Mouse (Mus musculus): Measurements from ENCODE around the gene Pak7. TPM values are rescaled to one million over a fixed set of nuclear protein-coding genes. Genes with fewer than 3 reads are reported as not detected.

Pak7 gene
- polyA plus RNA-seq, 1 experiment from 2014 or later, result 41.8 TPM

DNA sequence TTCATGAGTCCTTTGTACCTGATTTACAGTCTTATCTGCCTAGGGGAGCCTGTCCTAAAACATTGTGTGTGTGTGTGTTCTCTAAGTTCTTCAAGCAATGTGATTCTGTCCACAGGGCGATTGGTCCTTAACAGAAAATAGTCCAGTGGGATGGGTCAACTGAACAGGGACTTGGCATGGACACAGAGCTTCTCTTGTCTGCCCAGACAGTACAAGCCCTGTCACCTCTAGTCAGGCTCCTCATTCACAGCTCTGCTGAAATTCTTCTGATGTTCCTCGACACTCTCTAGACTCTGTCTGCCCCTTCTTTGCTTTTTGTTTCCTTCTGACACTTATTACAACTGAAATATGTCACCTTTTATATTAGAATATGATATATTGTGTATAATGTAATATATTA lies 247.0 kb downstream of the Pak7 start:
- H3K4me3 ChIP-seq (replicated peaks; ENCODE audit: low read depth, low read length), result no peak overlapping the region
- no peaks in the 10 kb centered on the region for H3K27me3 ChIP-seq (ENCODE audit: control insufficient read depth, insufficient read depth, low read length)
- no peak overlapping the region for H3K27ac ChIP-seq (replicated peaks; ENCODE audit: low read depth, low read length)
- H3K9ac ChIP-seq (replicated peaks; ENCODE audit: low read length), result no peak overlapping the region
- WGBS, result 77% methylated on average over 2 of the region's 2 CpGs
- H3K36me3 ChIP-seq (ENCODE audit: control insufficient read depth, insufficient read depth, low read length), result no peaks in the 10 kb centered on the region
- DNase-seq (no peak), ATAC-seq (ENCODE audit: low FRiP score, low TSS enrichment) (no peak)
- H3K9me3 ChIP-seq (ENCODE audit: control insufficient read depth, low read length), result no peaks in the 10 kb centered on the region
- no peak overlapping the region for H3K4me2 ChIP-seq (ENCODE audit: low read length)
- H3K4me1 ChIP-seq (ENCODE audit: control insufficient read depth, insufficient read depth, low read length), result no peaks in the 10 kb centered on the region

DNA sequence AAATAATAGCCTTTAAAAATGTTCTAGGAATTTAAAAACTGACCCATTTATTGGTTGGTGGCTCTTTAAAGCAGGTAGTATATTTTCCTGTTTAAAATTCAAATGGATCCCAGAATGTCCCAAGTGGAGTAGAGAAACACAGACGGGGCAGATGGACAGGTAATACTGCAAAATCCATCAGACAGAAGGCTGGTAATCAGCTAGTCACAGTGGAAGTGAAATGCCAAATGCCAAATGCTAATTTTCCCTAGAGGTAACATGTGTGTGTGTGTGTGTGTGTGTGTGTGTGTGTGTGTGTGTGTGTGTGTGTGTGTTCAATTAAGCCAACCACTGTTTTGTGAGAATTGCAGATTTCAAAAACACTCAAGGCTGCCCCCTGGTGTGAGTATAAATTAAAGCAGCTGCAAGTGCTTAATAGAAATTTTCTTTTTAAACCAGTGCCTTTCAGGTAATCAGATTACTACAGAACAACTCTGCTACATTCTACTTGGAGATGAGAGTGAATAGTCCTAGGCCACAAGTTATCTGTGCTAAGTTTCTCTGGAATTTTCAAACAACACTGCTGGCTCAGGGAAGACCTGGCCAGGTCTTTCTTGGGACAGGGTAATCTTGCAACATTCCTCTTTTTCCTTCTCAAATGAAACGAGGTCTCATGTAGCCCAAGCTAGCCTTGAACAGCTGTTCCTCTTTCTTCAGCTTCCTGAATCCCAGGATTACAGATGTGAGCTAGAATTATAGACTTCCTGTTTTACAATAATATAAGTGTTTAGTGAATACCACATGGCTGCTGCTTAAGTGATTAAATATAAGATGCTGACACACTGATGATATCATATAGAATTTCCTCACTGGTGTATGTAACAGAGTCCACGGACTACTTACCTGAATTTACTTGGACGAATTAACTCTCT lies 248.4 kb downstream of the Pak7 start:
- Histone ChIP-seq H3K27ac (replicated peaks; ENCODE audit: low read depth, low read length) (no peak overlapping the region), H3K4me1 (ENCODE audit: control insufficient read depth, insufficient read depth, low read length) (no peaks in the 10 kb centered on the region), H3K27me3 (ENCODE audit: control insufficient read depth, insufficient read depth, low read length) (no peaks in the 10 kb centered on the region), H3K4me3 (replicated peaks; ENCODE audit: low read depth, low read length) (no peak overlapping the region), H3K9me3 (ENCODE audit: control insufficient read depth, low read length) (no peaks in the 10 kb centered on the region), H3K36me3 (ENCODE audit: control insufficient read depth, insufficient read depth, low read length) (no peaks in the 10 kb centered on the region), H3K9ac (replicated peaks; ENCODE audit: low read length) (no peak overlapping the region), H3K4me2 (ENCODE audit: low read length) (no peak overlapping the region)
- DNase-seq (peak; percentile 83), ATAC-seq (ENCODE audit: low FRiP score, low TSS enrichment) (peak; percentile 37; the same call in 1 of the 2 replicates)
- WGBS, result 58% methylated on average over 4 of the region's 4 CpGs

DNA sequence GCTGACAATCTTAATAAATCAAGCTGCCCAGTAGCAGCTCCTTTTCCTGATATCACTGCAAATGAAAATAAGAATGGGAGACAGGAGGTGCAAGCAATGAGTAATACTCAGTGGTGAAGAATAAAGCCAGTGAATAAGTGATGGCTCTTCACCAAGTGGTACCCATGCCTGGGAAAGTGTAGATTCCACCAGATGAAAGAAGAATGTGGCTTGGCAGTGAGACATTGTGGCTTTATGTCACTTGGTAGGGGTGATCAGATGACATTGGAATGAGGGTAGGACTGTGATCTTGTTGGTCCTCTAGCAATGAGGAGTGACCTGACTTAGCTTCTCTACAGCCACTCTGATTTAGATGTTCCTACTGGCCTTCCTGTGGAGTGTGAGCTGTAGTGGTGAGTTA lies 249.3 kb downstream of the Pak7 start:
- H3K27me3 ChIP-seq (ENCODE audit: control insufficient read depth, insufficient read depth, low read length), result no peaks in the 10 kb centered on the region
- H3K4me3 ChIP-seq (replicated peaks; ENCODE audit: low read depth, low read length), result no peak overlapping the region
- ATAC-seq (ENCODE audit: low FRiP score, low TSS enrichment) (0 out of 2 replicates have a peak, but pooled peaks have one; percentile 34), DNase-seq (no peak)
- H3K27ac ChIP-seq (replicated peaks; ENCODE audit: low read depth, low read length), result no peak overlapping the region
- no peaks in the 10 kb centered on the region for H3K9me3 ChIP-seq (ENCODE audit: control insufficient read depth, low read length)
- H3K4me2 ChIP-seq (ENCODE audit: low read length), result no peak overlapping the region
- H3K9ac ChIP-seq (replicated peaks; ENCODE audit: low read length), result no peak overlapping the region
- no peaks in the 10 kb centered on the region for H3K36me3 ChIP-seq (ENCODE audit: control insufficient read depth, insufficient read depth, low read length)
- H3K4me1 ChIP-seq (ENCODE audit: control insufficient read depth, insufficient read depth, low read length), result no peaks in the 10 kb centered on the region

DNA sequence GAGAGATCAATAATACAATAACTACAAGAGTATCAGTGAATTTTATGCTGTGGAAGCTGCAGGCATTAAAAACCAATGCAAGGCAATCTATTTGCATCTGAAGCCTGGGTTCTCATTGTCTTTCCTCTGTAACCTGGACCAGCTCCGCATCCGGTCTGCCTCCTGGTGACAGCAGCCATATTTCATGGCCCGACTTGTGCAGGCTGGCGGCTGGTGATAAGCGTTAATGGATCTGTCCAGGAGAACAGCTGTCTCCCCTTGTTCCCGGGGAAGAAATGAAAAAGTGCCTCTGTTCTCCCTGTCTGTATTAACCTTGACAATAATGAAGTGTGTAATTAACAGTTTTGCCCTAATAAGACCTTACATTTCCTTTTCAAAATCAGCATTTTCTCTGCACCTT lies 265.9 kb downstream of the Pak7 start:
- Histone ChIP-seq H3K4me2 (ENCODE audit: low read length) (0 out of 2 replicates have a peak overlapping the region, but pooled peaks have one; percentile 5), H3K9ac (replicated peaks; ENCODE audit: low read length) (no peak overlapping the region; the same call in 1 of the 2 replicates), H3K27me3 (ENCODE audit: control insufficient read depth, insufficient read depth, low read length) (no peaks in the 10 kb centered on the region), H3K36me3 (ENCODE audit: control insufficient read depth, insufficient read depth, low read length) (no peaks in the 10 kb centered on the region), H3K4me1 (ENCODE audit: control insufficient read depth, insufficient read depth, low read length) (0 out of 2 replicates have a peak, but pooled peaks cover 5% of the 10 kb centered on the region), H3K9me3 (ENCODE audit: control insufficient read depth, low read length) (no peaks in the 10 kb centered on the region), H3K4me3 (replicated peaks; ENCODE audit: low read depth, low read length) (no peak overlapping the region), H3K27ac (replicated peaks; ENCODE audit: low read depth, low read length) (peak overlapping the region; percentile 66)
- ATAC-seq (ENCODE audit: low FRiP score, low TSS enrichment) (peak; percentile 76), DNase-seq (peak; percentile 70)
- 49% methylated on average over 6 of the region's 6 CpGs for WGBS

DNA sequence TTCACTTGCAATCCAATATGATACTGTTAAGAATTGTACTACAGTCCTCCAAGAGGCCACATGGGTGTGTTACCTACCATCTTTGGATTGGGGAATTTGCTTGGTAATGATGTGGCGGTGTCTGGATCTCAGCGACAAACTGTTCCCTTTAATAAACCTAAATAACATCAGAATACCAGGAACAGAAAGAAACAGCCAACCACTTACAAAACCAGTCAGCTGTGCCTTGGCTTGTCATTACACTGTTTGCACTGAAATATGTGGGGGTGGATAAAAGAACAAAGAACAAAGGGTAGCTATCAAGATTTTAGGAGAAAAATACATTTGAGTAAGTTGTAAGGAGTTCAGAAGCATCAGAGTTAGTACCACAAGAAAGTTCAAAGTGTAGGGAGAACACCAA lies 269.8 kb downstream of the Pak7 start:
- Histone ChIP-seq H3K4me1 (ENCODE audit: control insufficient read depth, insufficient read depth, low read length) (0 out of 2 replicates have a peak, but pooled peaks cover 5% of the 10 kb centered on the region), H3K4me3 (replicated peaks; ENCODE audit: low read depth, low read length) (no peak overlapping the region), H3K27ac (replicated peaks; ENCODE audit: low read depth, low read length) (no peak overlapping the region), H3K9me3 (ENCODE audit: control insufficient read depth, low read length) (no peaks in the 10 kb centered on the region), H3K27me3 (ENCODE audit: control insufficient read depth, insufficient read depth, low read length) (no peaks in the 10 kb centered on the region), H3K9ac (replicated peaks; ENCODE audit: low read length) (no peak overlapping the region), H3K4me2 (ENCODE audit: low read length) (no peak overlapping the region), H3K36me3 (ENCODE audit: control insufficient read depth, insufficient read depth, low read length) (peaks cover 5% of the 10 kb centered on the region; the same call in 1 of the 2 replicates)
- DNase-seq (no peak), ATAC-seq (ENCODE audit: low FRiP score, low TSS enrichment) (no peak)
- WGBS, result 95% methylated on average over 2 of the region's 2 CpGs

DNA sequence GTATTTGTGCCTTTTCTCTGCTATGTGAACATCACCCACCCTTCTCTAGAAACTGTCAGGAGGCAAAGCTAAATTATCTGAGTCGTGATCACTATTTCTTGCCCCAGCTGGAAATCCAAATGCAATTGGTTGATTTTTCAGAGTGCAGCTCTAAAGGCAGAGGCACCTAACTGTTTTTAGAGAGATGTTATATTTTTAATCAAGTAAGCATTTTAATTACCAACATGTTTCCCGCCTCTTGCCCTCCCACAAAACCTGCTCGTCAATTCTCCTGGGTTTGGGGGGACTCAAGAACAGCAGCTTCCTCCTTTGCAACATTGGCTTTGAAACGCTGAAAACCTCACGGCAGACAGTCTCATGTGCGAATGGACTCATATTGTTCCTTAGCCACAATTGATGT lies 274.4 kb downstream of the Pak7 start:
- Histone ChIP-seq H3K36me3 (ENCODE audit: control insufficient read depth, insufficient read depth, low read length) (peaks cover 5% of the 10 kb centered on the region; the same call in 1 of the 2 replicates), H3K4me2 (ENCODE audit: low read length) (no peak overlapping the region), H3K27ac (replicated peaks; ENCODE audit: low read depth, low read length) (no peak overlapping the region), H3K4me3 (replicated peaks; ENCODE audit: low read depth, low read length) (no peak overlapping the region), H3K9me3 (ENCODE audit: control insufficient read depth, low read length) (no peaks in the 10 kb centered on the region), H3K4me1 (ENCODE audit: control insufficient read depth, insufficient read depth, low read length) (peaks cover 15% of the 10 kb centered on the region), H3K9ac (replicated peaks; ENCODE audit: low read length) (no peak overlapping the region), H3K27me3 (ENCODE audit: control insufficient read depth, insufficient read depth, low read length) (no peaks in the 10 kb centered on the region)
- no peak for DNase-seq
- ATAC-seq (ENCODE audit: low FRiP score, low TSS enrichment), result no peak
- WGBS, result 82% methylated on average over 6 of the region's 6 CpGs

DNA sequence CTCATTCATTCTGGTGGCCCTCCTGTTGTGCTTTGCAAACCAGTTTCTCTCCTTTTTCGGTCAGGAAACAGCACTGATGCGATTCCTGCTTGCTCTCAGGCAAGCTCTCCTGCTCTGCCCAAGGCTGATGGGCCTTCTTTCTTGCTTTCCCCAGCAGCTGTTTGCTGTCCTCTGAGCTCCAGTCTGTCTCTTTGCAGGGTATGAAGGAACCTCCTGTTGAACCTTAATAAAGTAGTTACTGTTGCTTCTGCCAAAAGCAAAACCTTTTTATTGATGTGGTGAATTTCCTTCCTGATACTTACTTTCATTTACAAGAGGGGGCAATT lies 278.8 kb downstream of the Pak7 start:
- Histone ChIP-seq H3K9me3 (ENCODE audit: control insufficient read depth, low read length) (no peaks in the 10 kb centered on the region), H3K4me1 (ENCODE audit: control insufficient read depth, insufficient read depth, low read length) (peaks cover 30% of the 10 kb centered on the region), H3K27me3 (ENCODE audit: control insufficient read depth, insufficient read depth, low read length) (no peaks in the 10 kb centered on the region), H3K9ac (replicated peaks; ENCODE audit: low read length) (peak overlapping the region; percentile 36; the same call in 1 of the 2 replicates), H3K4me3 (replicated peaks; ENCODE audit: low read depth, low read length) (no peak overlapping the region), H3K4me2 (ENCODE audit: low read length) (peak overlapping the region; percentile 29; the same call in 1 of the 2 replicates), H3K36me3 (ENCODE audit: control insufficient read depth, insufficient read depth, low read length) (no peaks in the 10 kb centered on the region), H3K27ac (replicated peaks; ENCODE audit: low read depth, low read length) (peak overlapping the region; percentile 94)
- no peak for DNase-seq
- ATAC-seq (ENCODE audit: low FRiP score, low TSS enrichment), result no peak
- WGBS, result 2% methylated on average over 2 of the region's 2 CpGs

DNA sequence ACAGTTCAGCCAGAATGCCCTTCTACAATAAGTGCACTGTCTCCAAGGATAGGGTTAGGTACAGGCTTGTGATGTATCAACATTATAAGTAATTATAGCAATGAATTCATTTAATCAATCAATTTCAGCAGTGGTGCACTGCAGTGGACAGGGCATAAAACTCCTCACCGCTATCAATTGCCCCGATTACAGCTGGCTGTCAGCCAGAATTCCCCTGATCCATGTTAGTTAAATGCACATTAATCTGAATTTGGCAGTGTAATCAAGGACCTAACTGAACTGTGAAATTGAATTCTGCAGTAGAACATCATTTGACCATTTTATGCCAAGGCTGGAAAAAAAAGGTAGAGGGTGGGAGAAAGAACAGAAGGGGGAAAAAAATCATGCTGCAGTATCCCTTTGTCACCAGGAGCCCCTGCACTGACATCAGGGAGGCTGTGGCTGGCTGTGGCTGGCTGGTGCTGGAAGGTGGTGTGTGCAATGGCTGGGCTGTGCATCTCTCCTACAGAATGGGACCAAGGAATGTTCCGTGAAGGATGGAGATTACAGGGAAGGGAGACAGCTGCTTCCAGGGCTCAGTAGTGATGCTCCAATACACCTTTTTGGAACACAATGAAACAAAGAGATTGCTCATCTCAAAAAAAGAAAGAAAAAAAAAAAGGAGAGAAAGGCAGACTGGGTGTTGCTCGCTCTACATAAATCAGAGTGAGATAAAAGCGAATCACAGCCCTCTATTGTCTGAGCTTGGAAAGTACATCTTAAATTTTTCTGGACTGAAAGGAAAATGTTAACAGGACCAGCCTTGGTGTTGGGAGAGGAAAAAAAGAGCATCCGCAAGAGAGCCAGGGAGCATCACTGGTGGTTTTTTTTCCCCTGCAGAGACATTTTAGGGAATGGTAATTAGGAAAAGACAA lies 279.4 kb downstream of the Pak7 start:
- ATAC-seq (ENCODE audit: low FRiP score, low TSS enrichment), result peak; percentile 89

More for the DNA sequence above, 279.4 kb downstream of the Pak7 start:
- 4% methylated on average over 6 of the region's 6 CpGs for WGBS
- H3K27ac ChIP-seq (replicated peaks; ENCODE audit: low read depth, low read length), result peak overlapping the region; percentile 94
- H3K4me3 ChIP-seq (replicated peaks; ENCODE audit: low read depth, low read length), result no peak overlapping the region
- H3K9ac ChIP-seq (replicated peaks; ENCODE audit: low read length), result peak overlapping the region; percentile 36; the same call in 1 of the 2 replicates
- H3K4me1 ChIP-seq (ENCODE audit: control insufficient read depth, insufficient read depth, low read length), result peaks cover 30% of the 10 kb centered on the region
- peak; percentile 82 for DNase-seq
- H3K36me3 ChIP-seq (ENCODE audit: control insufficient read depth, insufficient read depth, low read length), result no peaks in the 10 kb centered on the region
- H3K9me3 ChIP-seq (ENCODE audit: control insufficient read depth, low read length), result no peaks in the 10 kb centered on the region
- H3K4me2 ChIP-seq (ENCODE audit: low read length), result peak overlapping the region; percentile 29
- H3K27me3 ChIP-seq (ENCODE audit: control insufficient read depth, insufficient read depth, low read length), result no peaks in the 10 kb centered on the region
